Mouse (Mus musculus) liver, adult 2 months (tissue): ENCODE measurements around the gene Nfatc3.

Experiments
- CTCF ChIP-seq: fragments of 200-500 bp; IDR thresholded peaks from 2 replicates; pipeline ENCODE4 v1.5.1; 2011; ENCODE audit warnings: low read depth, low read length, control low read depth
- POLR2A ChIP-seq: fragments of 200-500 bp; IDR thresholded peaks from 2 replicates; pipeline ENCODE4 v1.6.1; 2011; ENCODE audit warnings: low read length, control low read depth; ENCODE audit not compliant: insufficient read depth; ENCODE audit errors: extremely low read depth

DNA sequence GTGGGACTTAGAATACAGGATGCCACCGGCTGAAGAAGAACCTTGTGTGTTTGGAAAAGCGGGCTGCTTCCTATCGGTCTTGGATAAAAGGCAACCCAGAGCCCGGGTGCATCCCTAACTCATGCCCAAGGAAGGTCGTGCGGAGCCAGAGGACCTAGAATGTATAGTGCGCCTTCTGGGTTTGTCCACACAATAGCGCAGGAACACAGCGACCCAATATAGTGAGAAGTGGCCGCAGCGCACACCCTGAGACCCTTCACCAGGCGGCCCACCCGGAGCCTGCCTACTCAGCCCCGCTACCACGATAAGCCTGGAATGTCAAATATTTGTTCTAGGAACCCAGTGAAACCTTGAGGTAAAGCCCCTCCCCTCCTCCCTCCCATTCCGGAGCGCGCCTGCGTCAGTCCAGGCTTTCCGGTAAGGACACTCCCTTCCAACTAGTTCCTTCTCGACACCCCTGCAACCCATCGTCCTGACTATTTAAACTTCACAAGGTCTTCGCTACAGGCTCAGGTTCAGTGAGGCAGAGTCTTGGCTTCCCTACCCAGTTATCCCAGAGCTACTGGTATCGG, 79.4 kb downstream of the Nfatc3 start:
- TF ChIP-seq CTCF (no peak), POLR2A (peak; percentile 80)
